Mouse (Mus musculus): ENCODE measurements around the gene Gm2000. TPM values are rescaled to one million over a fixed set of nuclear protein-coding genes. Genes with fewer than 3 reads are reported as not detected.

Gene Gm2000
- polyA plus RNA-seq, 1 experiment from 2014 or later, result 657 TPM

- Histone ChIP-seq H3K27me3 (replicated peaks) (no peaks in the 10 kb centered on the region), H3K4me3 (no peak overlapping the region), H3K27ac (no peak overlapping the region), H3K9ac (no peak overlapping the region), H3K36me3 (no peaks in the 10 kb centered on the region), H3K4me2 (replicated peaks) (no peak overlapping the region), H3K9me3 (no peaks in the 10 kb centered on the region), H3K4me1 (no peaks in the 10 kb centered on the region)
- ATAC-seq (ENCODE audit: low FRiP score, low read depth), result no peak
- 53% methylated on average over 2 of the region's 2 CpGs for WGBS
Measured at GRCm38 (mm10) chr1:156402491-156402890, 36.7 kb downstream of the Gm2000 start.

DNA sequence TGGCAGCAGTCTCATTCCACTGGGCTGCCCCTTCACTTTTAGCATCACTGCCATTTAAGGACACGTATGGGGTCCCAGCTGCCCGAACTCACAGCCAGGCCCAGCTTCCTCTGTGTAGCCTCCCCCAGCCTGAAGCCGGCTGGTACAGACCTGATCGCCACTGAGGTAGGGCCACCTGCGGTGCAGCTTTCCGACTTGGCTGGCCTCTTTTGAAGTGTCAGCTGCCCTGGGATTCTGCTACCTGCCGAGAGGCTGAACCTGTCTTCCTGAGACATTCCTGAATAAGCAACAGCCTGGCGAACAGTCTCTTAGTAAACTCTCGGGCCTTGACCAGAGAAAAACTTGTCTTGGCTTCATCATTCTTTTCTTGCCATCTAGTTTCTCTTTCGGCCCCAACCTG, 37.4 kb downstream of the Gm2000 start:
- no peaks in the 10 kb centered on the region for H3K9me3 ChIP-seq
- 45% methylated on average over 10 of the region's 10 CpGs for WGBS

DNA sequence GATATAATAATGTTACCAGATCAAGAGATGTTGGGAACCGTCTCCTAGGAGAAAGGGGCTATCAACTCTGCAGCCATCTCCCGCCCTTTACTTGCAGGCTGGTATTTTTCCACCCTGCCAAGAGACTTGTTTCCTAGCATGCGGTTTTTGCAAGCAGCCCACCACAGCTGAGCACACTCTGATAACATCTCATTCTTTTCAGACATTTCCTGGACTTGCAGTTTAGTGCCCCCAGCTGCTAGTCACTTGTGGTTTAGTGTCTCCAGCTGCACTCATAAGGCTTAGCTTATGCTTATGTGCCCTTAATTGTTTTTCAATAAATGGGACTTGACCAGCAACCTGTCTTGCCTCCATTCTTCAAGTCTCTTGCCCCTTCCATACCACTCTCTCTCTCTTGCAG, 42.2 kb downstream of the Gm2000 start:
- no peaks in the 10 kb centered on the region for H3K36me3 ChIP-seq
- WGBS, result 67% methylated on average over 3 of the region's 3 CpGs
- H3K9me3 ChIP-seq, result no peaks in the 10 kb centered on the region
- no peak overlapping the region for H3K9ac ChIP-seq
- no peak overlapping the region for H3K4me3 ChIP-seq
- H3K4me2 ChIP-seq (replicated peaks), result no peak overlapping the region
- H3K4me1 ChIP-seq, result no peaks in the 10 kb centered on the region
- no peak for ATAC-seq (ENCODE audit: low FRiP score, low read depth)
- no peak overlapping the region for H3K27ac ChIP-seq
- no peaks in the 10 kb centered on the region for H3K27me3 ChIP-seq (replicated peaks)

More for the DNA sequence above, 37.4 kb downstream of the Gm2000 start:
- ATAC-seq (ENCODE audit: low FRiP score, low read depth), result no peak
- Histone ChIP-seq H3K9ac (no peak overlapping the region), H3K4me1 (no peaks in the 10 kb centered on the region), H3K36me3 (no peaks in the 10 kb centered on the region), H3K4me3 (no peak overlapping the region), H3K27me3 (replicated peaks) (no peaks in the 10 kb centered on the region), H3K4me2 (replicated peaks) (no peak overlapping the region), H3K27ac (no peak overlapping the region)

DNA sequence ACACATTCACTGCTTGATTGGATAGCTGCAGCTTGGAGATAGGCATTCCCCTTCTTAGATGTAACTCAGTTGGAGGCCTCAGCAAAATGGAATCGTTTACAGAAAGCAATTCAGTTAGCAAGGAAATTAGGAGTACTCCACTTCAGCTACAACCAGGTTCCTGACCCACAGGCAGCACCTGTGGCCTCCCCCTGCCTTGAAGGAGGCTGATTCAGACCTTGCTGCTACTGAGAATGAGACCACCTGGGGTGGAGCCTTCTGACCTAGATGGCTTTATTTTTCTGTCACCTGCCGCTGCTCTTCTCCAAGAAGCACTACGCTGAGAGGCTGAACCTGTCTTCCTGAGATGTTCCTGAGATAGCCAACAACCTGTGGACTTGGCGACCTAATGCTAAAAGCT, 42.7 kb downstream of the Gm2000 start:
- H3K4me2 ChIP-seq (replicated peaks), result no peak overlapping the region
- no peaks in the 10 kb centered on the region for H3K4me1 ChIP-seq
- H3K27ac ChIP-seq, result no peak overlapping the region
- H3K4me3 ChIP-seq, result no peak overlapping the region
- no peaks in the 10 kb centered on the region for H3K9me3 ChIP-seq
- H3K9ac ChIP-seq, result no peak overlapping the region
- H3K36me3 ChIP-seq, result no peaks in the 10 kb centered on the region
- no peak for ATAC-seq (ENCODE audit: low FRiP score, low read depth)
- no peaks in the 10 kb centered on the region for H3K27me3 ChIP-seq (replicated peaks)
- 78% methylated on average over 4 of the region's 4 CpGs for WGBS

Other genes with a start within 250 kb of the Gm2000 start
- 6.6 and 7.6 TPM in 2 replicates for gene Fam163a, start 161.0 kb upstream of the Gm2000 start, polyA plus RNA-seq (2016; fragmentation: Nextera tagmentation; extraction: Ambion mirVana)
- 0.19 and 0.22 TPM in 2 replicates for gene Tdrd5, start 62.4 kb upstream of the Gm2000 start, polyA plus RNA-seq (2016; fragmentation: Nextera tagmentation; extraction: Ambion mirVana)
- gene Nphs2, start 55.3 kb upstream of the Gm2000 start, polyA plus RNA-seq (2016; fragmentation: Nextera tagmentation; extraction: Ambion mirVana), result not detected in 2 replicates
- 0.26 TPM in 1 of 2 replicates, not detected in the other for gene Axdnd1, start 55.1 kb downstream of the Gm2000 start, polyA plus RNA-seq (2016; fragmentation: Nextera tagmentation; extraction: Ambion mirVana)
- 15.4 and 18.0 TPM in 2 replicates for gene Soat1, start 108.3 kb downstream of the Gm2000 start, polyA plus RNA-seq (2016; fragmentation: Nextera tagmentation; extraction: Ambion mirVana)
- gene Gm10031, start 158.0 kb downstream of the Gm2000 start, polyA plus RNA-seq (2016; fragmentation: Nextera tagmentation; extraction: Ambion mirVana), result 0.28 and 0.55 TPM in 2 replicates
- 6.3 and 6.5 TPM in 2 replicates for gene Abl2, start 192.7 kb downstream of the Gm2000 start, polyA plus RNA-seq (2016; fragmentation: Nextera tagmentation; extraction: Ambion mirVana)